Mouse (Mus musculus) spleen, adult 18-20 months (tissue): ENCODE results near the gene Mlxip.

Experiments
- DNase-seq, 2 experiments: peaks; one replicate each; pipeline ENCODE4 v3.0.0; 2022; ENCODE audit warnings: mixed read lengths in 2 of 2

Gene Mlxip

DNA sequence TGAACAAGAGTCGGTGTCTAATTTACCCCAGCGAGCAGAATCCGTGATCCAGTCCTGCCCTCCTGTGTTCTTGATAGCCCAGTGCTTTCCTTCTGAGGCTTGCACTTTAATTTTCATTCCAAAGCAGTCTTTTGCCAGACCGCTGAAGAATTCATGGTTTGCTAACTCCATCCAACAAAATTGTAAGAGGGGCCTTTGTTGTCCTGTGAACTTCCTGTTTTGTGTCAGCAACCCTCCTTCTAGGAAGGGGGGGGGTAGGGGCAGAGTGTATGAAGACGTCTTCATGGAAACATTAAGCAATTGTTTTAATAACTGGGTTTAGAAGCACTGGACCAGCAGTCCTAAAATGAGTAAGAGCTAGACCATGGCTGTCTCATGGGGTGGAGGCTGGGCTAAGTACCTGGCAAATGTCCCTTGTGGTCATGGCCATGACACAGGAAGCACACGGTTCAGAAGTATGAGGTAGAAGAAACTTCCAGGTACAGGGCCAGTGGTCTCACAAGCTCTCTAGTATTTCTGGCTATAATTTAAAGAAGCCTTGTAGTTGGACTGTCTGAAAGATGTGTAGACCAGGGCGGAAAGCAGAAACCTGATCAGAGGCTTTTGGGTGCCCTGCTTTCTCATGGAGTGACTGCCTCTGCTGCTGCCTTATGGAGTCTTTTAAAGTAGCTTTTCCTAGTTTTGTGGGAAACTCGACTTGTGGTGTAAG is 41.6 kb downstream of the Mlxip start:
- DNase-seq = no peak

- peak in 1 of 2 experiments; percentile 55 for DNase-seq
Observed at GRCm38 (mm10) chr5:123436780-123437175, 42.2 kb downstream of the Mlxip start.

DNA sequence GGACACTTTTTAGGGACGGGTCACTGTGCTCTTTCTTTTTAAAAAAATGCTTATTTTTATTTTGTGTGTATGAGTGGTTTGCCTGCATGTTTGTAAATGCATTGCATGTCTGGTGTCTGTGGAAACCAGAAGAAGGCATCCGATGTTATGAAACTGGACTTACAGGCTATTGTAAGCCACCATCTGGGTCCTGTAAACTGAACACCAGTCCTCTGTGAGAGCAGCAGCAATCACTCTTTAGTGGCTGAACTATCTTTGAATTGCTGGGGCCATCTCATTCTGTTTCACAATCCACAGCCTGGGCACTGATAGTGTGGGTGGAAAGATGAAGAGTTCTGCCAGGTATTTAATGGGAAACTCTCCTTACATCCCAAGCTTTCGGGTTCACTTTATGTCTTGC is 43.8 kb downstream of the Mlxip start:
- DNase-seq = no peak

GRCm38 (mm10) chr5:123439312-123439711 is 44.7 kb downstream of the Mlxip start:
- no peak for DNase-seq

GRCm38 (mm10) chr5:123439941-123440340 is 45.3 kb downstream of the Mlxip start:
- DNase-seq = peak in 1 of 2 experiments; percentile 17

DNA sequence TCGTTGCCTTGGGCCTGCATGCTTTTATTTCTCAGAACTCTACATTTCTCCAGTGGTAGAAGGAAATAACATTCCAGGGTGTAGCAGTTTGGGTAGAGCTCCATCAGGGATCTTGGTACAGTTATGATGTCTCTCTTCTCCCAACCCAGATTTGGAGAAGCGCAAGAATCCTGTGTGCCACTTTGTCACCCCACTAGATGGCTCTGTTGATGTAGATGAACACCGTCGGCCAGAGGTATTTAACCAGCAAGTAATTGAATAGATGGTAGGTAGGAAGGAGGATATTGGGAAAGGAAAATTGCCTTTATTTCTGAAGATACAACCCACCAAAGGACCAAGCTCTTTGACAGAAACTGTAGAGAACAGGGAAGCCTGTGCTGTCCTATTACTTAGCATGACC is 46.1 kb downstream of the Mlxip start:
- no peak for DNase-seq

DNA sequence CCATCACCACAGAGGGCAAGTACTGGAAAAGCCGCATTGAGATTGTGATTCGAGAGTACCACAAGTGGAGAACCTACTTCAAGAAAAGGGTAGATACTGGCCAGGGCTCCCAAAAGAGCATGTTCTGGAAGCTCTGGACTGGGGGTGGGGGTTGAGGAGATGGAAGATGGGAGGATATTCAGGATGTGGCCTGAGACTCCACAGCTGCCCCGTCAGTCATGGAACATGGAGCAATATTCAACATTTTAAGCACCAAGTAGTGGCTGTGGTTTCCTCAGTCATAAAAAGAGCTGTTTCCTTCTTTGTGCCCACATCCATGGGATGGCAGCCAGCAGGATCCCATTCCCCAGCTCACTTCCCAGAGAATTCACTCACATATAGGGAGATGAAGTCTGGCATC is 47.7 kb downstream of the Mlxip start:
- no peak for DNase-seq

DNA sequence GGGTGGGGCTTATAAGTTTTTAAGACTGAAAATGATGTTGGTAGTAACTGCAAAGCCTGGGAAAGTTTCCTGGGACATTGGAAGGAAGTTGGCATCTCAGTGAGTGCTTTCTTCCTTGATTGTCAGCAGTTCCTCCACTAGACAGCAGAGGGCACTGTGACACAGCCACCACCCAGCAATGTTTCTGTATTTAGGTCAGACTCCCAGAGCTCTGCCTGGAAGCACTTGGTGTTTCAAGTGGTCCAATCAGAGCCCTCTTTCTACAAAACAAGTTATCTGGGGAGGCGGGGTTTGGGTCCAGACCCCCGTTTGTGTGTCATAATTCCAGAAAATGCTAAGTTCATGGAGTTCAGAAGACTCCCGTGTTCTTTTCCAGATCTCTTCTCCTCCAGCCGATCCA is 49.5 kb downstream of the Mlxip start:
- peak in 1 of 2 experiments; percentile 63 for DNase-seq

- DNase-seq = no peak
Observed at GRCm38 (mm10) chr5:123444849-123445334, 50.3 kb downstream of the Mlxip start.

- DNase-seq = no peak
Observed at GRCm38 (mm10) chr5:123451886-123452285, 57.3 kb downstream of the Mlxip start.

DNA sequence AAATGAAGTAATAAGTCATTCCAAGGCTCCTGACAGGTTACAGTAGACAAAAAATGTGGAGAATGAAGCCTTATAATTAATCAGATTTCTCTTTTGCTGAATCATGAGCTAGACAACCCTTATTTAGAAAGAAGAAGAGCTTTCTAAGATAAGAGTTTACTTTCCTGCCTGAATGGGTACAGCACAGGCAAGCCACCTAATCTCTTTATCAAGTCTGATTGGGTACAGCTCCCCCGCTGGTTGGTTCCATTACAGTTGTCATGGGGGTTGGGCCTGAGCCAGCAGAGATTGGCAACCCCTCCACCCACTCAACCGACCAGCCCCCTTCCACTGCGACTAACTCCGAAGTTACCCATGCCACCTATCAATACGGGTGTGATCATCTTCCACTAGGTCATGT is 66.8 kb downstream of the Mlxip start:
- no peak for DNase-seq

GRCm38 (mm10) chr5:123464638-123465037 is 70.0 kb downstream of the Mlxip start:
- DNase-seq = no peak

DNA sequence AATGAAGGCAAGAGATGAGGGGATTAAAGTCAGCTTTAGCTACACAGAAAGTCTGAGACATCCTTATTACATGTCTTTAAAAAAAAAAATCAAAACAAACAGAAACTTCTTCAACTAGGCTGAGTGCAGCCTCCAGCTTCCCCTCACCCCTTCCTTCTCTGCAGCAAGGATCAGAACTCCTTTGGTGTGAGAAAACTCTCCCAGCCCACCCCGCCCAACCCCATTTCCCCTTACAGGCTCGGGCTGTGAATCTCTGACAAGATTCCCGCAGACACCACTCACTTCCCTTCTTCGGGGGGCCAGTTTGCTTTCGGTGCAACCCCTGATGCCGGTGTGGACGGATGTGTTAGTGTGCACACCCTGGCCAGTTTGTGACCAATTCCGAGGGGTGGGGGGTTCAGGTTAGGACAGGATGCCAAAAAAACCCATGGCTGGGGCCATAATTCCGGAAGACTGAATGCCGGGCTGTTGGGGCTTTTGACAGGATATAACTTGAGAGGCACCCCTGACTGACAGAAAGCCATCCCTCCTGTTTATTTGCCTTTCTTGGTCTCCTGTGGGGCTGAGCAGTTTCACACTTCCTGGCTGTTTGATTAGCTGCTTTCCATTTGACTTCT is 76.3 kb downstream of the Mlxip start:
- DNase-seq = no peak

DNA sequence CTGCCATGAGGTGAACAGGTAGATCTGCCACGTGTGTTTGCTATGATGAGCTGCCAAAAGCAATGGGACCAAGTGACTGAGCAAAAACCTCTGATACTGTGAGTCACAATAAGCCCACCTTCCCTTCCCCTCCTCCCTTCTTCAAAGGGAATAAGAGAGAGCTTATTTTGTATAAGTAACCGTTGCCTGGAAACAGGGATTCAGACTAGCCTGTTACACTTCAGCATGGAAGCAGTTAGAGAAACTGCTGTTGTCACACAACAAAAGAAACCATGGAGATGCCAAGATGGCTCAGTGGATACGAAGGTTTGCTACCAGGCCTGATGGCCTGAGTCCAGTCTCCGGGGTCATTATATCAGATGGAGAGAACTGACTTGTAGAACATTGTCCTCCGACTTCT is 79.2 kb downstream of the Mlxip start:
- DNase-seq = no peak

DNA sequence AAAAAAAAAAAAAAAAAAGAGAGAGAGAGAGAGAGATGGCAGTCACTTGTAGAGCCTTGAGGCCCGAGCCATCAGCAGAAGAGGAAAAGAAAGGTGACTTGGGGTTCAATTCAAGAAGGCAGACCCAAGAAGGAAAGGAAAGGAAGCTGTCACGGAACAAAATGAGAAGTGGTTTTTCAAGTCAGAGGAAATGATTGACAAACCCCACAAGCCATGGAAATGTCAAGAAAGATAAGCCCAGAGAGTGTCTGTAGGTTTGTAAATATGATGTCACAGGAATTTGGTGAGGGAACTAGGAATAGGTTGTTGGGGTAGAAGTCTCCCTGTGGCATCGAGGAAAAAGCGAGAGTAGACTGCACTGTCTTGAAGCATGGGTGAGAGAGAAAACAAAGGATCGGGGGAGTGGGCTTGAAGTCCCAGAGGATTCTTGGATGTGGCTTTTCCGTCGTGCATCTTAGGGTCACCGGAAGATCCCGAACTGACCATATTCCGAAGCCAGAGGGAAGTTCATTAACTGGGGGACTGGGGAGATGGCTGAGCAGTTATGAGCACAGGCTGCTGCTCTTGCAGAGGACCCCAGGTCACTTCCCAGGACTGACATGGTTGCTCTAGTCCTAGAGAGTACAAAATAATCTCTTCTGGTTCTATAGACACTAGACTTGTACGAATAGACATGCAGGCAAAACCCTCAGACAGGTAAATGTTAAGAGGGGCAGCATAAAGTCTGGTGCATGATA is 93.2 kb downstream of the Mlxip start:
- no peak for DNase-seq

DNA sequence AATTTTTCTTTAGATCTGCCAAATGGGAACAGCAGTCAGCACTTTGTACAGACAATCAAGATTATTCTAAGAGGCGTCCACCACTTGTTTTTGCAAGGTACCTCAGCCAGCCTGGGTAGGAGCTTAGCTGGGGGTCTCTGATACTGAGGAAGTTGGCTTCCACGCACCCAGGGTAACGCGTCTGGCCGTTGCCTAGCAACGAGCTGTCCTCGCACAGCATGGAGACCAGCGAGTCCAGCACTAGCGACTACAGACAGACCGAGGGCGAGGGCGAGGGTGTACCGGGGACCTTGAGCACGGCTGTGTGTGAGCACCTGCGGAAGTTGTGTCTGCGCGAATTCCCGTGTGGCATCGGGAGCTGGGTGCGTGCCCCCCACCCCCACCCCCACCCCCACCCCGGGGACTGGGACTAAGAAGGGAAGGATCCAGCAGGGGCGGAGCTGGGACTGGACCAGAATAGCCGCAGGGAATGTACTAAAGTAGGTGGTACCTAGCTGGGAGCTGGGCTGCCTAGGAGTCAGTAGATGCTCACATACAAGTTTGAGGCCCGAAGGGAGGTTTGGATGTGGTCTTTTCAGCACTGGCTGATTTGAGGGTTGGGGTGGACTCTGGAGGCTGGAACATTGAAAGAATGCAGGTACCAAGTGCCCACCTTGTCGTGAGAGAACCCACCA is 94.7 kb downstream of the Mlxip start, which contains the start of the genes Lrrc43 and Il31:
TSS of gene Lrrc43 (plus strand) at position 194 of the 674 bp plus-strand sequence.
TSS of gene Il31 (minus strand) at position 378 of the 674 bp plus-strand sequence.
- DNase-seq = no peak

DNA sequence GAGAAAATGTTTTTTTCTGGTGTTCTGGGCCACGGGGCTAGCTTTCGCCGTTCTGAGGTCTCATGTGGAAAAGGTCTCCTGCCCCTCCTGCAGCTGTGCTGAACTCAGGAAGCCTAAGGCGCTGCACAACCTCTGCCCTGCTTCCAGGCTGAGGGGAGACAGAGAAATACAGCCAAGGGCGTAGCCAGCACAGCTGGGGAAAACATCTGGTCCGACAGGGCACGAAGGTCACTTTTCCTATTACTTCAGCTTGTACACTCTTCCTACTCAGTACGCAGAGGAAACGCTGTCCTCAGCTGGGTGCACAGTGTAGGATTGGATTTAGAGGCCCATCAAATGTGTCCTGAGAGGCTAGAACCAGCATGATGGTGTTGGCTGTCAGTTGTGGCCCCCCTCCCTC is 95.3 kb downstream of the Mlxip start:
- DNase-seq = no peak

- peak in 1 of 2 experiments; percentile 43 for DNase-seq
Observed at GRCm38 (mm10) chr5:123499717-123500116, 105.1 kb downstream of the Mlxip start.

DNA sequence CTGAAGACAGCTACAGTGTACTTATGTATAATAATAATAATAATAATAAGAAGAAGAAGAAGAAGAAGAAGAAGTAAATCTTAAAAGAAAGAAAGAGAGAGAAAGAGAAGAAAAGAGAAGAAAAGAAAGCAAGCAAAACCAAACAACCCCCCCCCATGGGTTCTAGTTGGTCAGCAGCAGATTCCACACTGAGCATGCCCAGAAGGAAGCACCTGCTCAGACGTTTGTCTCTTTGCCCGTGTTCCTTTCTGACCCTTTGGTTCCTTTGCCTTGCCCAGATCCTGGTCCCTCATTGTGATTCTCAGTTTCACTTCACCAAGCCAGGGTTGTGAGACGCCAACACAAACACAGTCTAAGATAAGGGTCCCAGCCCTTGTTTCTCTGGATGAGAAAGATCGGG is 107.4 kb downstream of the Mlxip start:
- no peak for DNase-seq
